Mouse (Mus musculus) liver, embryonic 16.5 days (tissue): ENCODE data around the gene Gnaz. TPM values are rescaled to one million over a fixed set of nuclear protein-coding genes. Genes with fewer than 3 reads are reported as not detected.

Experiments used
- ATAC-seq: fragments of 200-750 bp; cut with Nextera tagmentation; 2 replicates; pipeline ENCODE4 v1.8.0; 2017; ENCODE audit warnings: low read depth, mild to moderate bottlenecking, moderate number of reproducible peaks, moderate library complexity
- H3K27ac ChIP-seq: fragments of 300-500 bp; sonication (generic); 2 replicates; pipeline ENCODE4 v1.5.1; 2014; ENCODE audit warnings: mild to moderate bottlenecking, low read length
- H3K27me3 ChIP-seq: fragments of 300-500 bp; sonication (generic); 2 replicates; pipeline ENCODE4 v1.6.1; 2014; ENCODE audit warnings: low read depth, low read length, mixed read lengths; ENCODE audit not compliant: control insufficient read depth, insufficient read depth
- H3K36me3 ChIP-seq: fragments of 300-500 bp; sonication (generic); 2 replicates; pipeline ENCODE4 v1.6.1; 2014; ENCODE audit warnings: mild to moderate bottlenecking; ENCODE audit not compliant: control insufficient read depth, insufficient read depth
- H3K4me1 ChIP-seq: fragments of 300-500 bp; sonication (generic); 2 replicates; pipeline ENCODE4 v1.6.1; 2014; ENCODE audit warnings: low read depth, low read length, mixed read lengths; ENCODE audit not compliant: control insufficient read depth
- H3K4me2 ChIP-seq: fragments of 300-500 bp; sonication (generic); 2 replicates; pipeline ENCODE4 v1.6.1; 2014; ENCODE audit warnings: low read depth, low read length, mixed read lengths
- H3K4me3 ChIP-seq: fragments of 300-500 bp; sonication (generic); 2 replicates; pipeline ENCODE4 v1.5.1; 2014; ENCODE audit warnings: low read depth, mild to moderate bottlenecking, low read length
- H3K9ac ChIP-seq: fragments of 300-500 bp; sonication (generic); 2 replicates; pipeline ENCODE4 v1.6.1; 2014; ENCODE audit warnings: low read depth, low read length
- H3K9me3 ChIP-seq: fragments of 300-500 bp; sonication (generic); replicated peaks from 2 replicates; pipeline ENCODE4 v1.6.1; 2016; ENCODE audit warnings: low read length; ENCODE audit not compliant: control insufficient read depth
- WGBS: fragments of 180-500 bp; shearing (Covaris S2); extraction: QIAGEN DNeasy Blood & Tissue Kit; methylation state at CpG from one replicate; pipeline ENCODE4 v1.1.7; 2014; ENCODE audit not compliant: insufficient replicate concordance; 5-methylcytosine and 5-hydroxymethylcytosine counted together
- polyA plus RNA-seq: library from polyadenylated mRNA; unstranded; fragments of >200 nt; fragmentation: Nextera tagmentation; extraction: Ambion mirVana; gene quantifications from 2 replicates; pipeline ENCODE4 v1.2.1, GENCODE M21; 2015

Gnaz gene
- polyA plus RNA-seq, 1 experiment from 2014 or later, result 2.8 TPM

DNA sequence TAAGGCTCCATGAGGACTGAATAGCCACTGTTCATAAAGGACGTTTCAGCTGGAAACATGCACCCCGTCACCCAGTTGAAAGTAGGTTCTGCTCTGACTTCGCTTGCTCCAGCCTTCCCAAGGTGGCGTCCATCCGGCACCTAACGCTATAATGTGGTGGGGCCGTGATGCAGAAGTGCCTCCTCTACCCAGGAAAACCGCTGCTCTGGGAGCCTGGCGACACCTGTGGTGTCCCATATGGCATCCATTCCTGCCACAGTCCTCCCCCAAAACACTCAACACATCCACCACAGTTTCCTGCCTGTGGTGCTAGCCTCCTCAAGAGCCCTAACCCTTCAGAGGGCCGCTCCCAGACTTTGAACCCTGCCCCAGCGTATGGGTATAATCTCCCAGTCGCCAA is 14.2 kb downstream of the Gnaz start:
- no peak overlapping the region for H3K4me3 ChIP-seq
- WGBS, result 46% methylated on average over 12 of the region's 12 CpGs

DNA sequence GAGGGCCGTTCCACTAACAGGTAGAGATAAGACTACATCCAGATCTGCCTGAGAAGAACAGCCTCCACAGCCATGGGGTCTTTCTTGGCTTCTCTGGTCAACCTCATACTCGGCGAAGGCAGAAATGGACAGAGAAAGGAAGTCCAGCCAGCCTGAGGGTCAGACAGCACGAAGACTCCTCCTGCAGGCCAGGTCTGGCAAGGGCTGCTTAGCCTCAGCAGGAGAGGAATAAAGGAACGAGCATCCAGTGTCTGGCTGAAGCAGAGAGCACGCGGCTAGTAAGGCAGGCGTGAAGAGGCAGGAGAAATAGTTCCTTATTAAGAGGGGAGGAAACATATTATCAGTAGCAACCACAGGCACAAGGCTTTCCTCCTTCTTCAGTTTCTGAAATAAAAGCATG is 16.2 kb downstream of the Gnaz start:
- H3K36me3 ChIP-seq, result no peaks in the 10 kb centered on the region
- no peak for ATAC-seq
- no peak overlapping the region for H3K27ac ChIP-seq
- H3K4me1 ChIP-seq, result no peaks in the 10 kb centered on the region
- no peak overlapping the region for H3K9ac ChIP-seq
- no peaks in the 10 kb centered on the region for H3K9me3 ChIP-seq
- no peak overlapping the region for H3K4me2 ChIP-seq
- 35% methylated on average over 8 of the region's 8 CpGs for WGBS
- H3K4me3 ChIP-seq, result no peak overlapping the region
- no peaks in the 10 kb centered on the region for H3K27me3 ChIP-seq

More for the DNA sequence above, 14.2 kb downstream of the Gnaz start:
- Histone ChIP-seq H3K27ac (no peak overlapping the region), H3K9me3 (no peaks in the 10 kb centered on the region), H3K27me3 (no peaks in the 10 kb centered on the region), H3K4me1 (no peaks in the 10 kb centered on the region), H3K4me2 (no peak overlapping the region), H3K36me3 (no peaks in the 10 kb centered on the region), H3K9ac (no peak overlapping the region)
- no peak for ATAC-seq

DNA sequence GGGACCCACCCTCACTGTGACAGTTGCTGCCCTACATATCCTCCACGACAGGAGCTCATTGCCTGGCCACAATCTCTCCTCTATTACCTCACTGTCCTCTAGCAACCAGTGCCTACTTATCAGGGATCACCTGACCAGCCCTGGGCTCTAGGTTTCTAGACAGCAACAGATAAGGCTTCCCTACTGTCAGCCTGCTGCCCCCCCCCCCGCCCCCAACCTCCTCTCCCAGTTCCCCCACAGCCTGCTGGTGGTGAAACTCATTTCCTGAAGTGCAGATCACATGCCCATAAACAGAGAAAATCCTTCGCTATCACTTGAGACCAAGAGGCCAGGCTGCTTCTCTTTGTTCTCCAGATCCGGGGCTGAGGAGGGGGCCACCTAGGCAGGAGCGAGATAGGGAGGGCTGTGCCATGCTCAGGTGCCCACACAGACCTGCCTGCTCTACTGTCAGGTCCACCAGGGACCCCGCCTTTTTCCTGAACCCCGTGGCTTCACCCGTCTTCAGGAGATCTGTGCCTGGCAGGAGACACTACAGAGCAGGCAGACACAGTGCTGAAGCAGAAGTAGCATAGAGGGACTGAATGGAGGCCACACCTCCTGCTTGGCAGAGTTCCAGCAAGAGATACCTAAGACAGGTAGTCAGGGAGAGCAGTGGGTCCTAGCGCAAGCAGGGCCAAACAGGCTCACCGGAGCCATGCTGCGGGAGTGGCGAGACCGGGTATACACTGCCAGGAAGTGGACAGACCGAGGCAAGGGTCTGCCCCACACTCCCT is 20.9 kb downstream of the Gnaz start:
- WGBS, result 19% methylated on average over 13 of the region's 14 CpGs

DNA sequence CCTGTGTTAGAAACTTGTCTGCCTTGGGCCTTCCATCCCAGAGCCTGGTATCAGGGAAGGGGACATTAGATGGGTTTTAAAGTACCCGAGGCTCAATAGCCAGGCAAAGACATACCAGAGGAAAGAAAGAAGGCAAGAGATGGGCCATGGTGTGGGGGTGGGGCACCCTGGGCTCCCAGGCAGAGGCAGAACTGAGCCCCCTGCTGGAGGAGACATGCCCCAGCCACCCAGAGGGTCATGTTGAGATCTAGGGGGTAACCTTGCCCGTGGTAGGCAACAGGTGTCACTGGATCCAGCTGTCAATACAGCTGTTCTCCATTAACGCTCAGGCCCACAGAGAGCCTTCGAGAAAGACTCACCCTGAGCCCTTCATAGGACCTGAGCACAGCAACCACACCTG is 22.8 kb downstream of the Gnaz start:
- WGBS, result 45% methylated on average over 4 of the region's 4 CpGs
- no peaks in the 10 kb centered on the region for H3K36me3 ChIP-seq
- no peaks in the 10 kb centered on the region for H3K27me3 ChIP-seq
- H3K4me2 ChIP-seq, result no peak overlapping the region
- H3K9me3 ChIP-seq, result no peaks in the 10 kb centered on the region
- H3K9ac ChIP-seq, result no peak overlapping the region
- no peak overlapping the region for H3K4me3 ChIP-seq
- no peaks in the 10 kb centered on the region for H3K4me1 ChIP-seq
- H3K27ac ChIP-seq, result no peak overlapping the region
- no peak for ATAC-seq

More for the DNA sequence above, 20.9 kb downstream of the Gnaz start:
- no peaks in the 10 kb centered on the region for H3K27me3 ChIP-seq
- ATAC-seq, result peak; percentile 38
- no peak overlapping the region for H3K4me2 ChIP-seq
- no peaks in the 10 kb centered on the region for H3K9me3 ChIP-seq
- no peaks in the 10 kb centered on the region for H3K4me1 ChIP-seq
- H3K9ac ChIP-seq, result no peak overlapping the region
- no peak overlapping the region for H3K4me3 ChIP-seq
- no peaks in the 10 kb centered on the region for H3K36me3 ChIP-seq
- no peak overlapping the region for H3K27ac ChIP-seq

DNA sequence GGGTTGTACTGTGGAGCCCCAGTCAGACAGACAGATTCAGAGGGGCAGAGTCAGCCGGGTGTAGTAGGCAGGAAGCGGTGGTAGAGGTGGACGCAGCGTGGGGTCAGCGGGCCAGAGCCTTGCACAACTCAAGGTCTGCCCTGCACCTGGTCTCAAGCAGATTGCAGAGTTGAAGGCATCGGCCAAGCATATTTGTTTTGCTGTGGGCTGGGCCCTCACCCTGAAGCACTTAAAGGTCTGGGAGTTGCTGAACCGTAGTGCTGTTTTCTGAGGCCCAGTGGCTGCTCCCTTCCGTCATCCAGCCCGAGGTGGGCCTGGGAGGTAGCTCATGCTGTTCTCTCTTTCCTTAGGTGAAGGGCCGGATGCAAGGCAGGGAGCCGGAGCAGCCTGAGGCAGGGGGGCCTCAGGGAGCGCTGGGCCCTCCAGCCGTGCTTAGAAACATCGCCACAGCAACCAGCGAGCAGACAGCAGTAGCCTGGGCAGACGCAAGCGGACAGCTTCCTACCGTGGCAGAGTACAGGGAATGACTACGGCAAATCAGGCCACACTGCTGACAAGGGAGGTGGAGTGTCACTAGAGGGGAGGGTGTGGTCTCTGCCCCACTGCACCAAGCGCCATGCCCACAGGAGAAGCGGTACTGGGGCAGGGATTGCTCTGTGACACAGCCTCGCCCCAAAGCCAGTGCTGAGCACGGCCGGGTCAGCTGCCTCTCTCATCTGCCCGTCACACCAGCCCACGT is 23.8 kb downstream of the Gnaz start:
- Histone ChIP-seq H3K9me3 (no peaks in the 10 kb centered on the region), H3K9ac (no peak overlapping the region), H3K27me3 (no peaks in the 10 kb centered on the region; the same call in 1 of the 2 replicates), H3K4me2 (no peak overlapping the region), H3K4me1 (no peaks in the 10 kb centered on the region), H3K27ac (no peak overlapping the region), H3K4me3 (no peak overlapping the region), H3K36me3 (no peaks in the 10 kb centered on the region)
- no peak for ATAC-seq
- 60% methylated on average over 26 of the region's 26 CpGs for WGBS

DNA sequence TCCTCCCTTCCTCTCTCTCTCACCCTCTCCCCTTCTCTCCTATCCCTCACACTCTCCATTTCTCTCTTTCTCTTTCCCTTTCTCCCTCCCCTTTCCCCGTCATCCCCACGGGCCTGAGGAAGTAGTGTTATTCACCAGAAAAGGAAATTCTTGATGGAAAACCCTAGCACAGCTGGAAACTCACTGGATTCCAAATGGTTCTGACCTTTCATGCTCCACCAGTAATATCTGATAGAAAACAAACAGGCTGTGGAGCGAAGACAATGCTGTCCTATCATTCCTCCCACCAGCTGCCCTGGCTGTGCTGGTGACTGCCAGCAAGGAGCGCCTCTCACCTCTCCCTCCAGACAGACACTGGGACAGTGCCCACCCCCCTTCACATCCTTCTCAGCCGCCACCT is 27.9 kb downstream of the Gnaz start:
- no peak overlapping the region for H3K4me3 ChIP-seq
- H3K27ac ChIP-seq, result no peak overlapping the region
- WGBS, result 26% methylated on average over 5 of the region's 5 CpGs
- H3K4me2 ChIP-seq, result no peak overlapping the region
- ATAC-seq, result no peak
- H3K36me3 ChIP-seq, result no peaks in the 10 kb centered on the region
- H3K9me3 ChIP-seq, result no peaks in the 10 kb centered on the region
- no peak overlapping the region for H3K9ac ChIP-seq
- no peaks in the 10 kb centered on the region for H3K4me1 ChIP-seq
- H3K27me3 ChIP-seq, result no peaks in the 10 kb centered on the region; the same call in 1 of the 2 replicates

DNA sequence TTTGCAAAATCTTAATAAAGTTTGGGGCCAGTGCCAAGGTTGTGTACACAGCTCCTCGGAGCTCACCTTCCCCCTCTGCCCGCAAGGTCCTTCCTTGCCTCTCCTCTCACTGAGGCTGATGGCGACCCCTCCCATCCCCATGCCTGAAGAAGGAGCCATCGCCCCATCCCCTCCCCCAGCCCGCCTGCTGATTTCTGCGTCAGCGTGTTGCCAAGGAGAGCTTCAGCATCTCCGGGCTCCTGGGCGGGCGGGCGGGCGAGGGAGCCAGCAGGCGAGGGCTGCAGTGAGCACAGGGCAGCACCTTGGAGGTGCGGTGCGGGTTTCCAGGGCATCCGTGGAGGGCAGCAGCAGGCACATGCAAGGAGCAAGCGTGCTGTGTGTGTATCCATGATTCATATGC is 28.4 kb downstream of the Gnaz start:
- no peaks in the 10 kb centered on the region for H3K36me3 ChIP-seq
- 17% methylated on average over 17 of the region's 17 CpGs for WGBS
- no peak overlapping the region for H3K9ac ChIP-seq
- no peak for ATAC-seq
- no peak overlapping the region for H3K27ac ChIP-seq
- no peak overlapping the region for H3K4me3 ChIP-seq
- no peak overlapping the region for H3K4me2 ChIP-seq
- no peaks in the 10 kb centered on the region for H3K9me3 ChIP-seq
- H3K4me1 ChIP-seq, result no peaks in the 10 kb centered on the region
- no peaks in the 10 kb centered on the region; the same call in 1 of the 2 replicates for H3K27me3 ChIP-seq

DNA sequence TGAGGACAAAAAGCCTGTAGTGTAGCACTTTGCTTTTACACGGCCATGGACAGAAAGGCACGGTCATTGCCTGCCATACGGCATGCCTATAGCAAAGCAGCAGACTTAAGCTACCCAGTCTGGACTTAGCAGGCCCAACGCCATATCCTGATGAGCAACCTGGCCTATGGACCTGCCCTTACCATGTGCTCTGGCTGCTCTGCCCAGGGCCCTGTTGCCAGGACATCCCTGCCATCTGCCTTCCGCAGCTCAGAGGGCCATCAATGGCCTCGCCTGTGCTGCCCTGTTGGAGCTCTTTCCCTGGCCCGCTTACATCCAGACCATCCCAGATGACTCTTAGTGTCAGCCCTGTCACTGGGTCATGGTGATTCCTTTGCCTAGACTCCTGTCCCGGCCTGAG is 34.4 kb downstream of the Gnaz start:
- no peak for ATAC-seq
- Histone ChIP-seq H3K27ac (no peak overlapping the region), H3K36me3 (no peaks in the 10 kb centered on the region), H3K4me2 (no peak overlapping the region), H3K9me3 (no peaks in the 10 kb centered on the region), H3K27me3 (no peaks in the 10 kb centered on the region), H3K9ac (no peak overlapping the region), H3K4me1 (no peaks in the 10 kb centered on the region; the same call in 1 of the 2 replicates), H3K4me3 (no peak overlapping the region)
- WGBS, result 71% methylated on average over 8 of the region's 8 CpGs

DNA sequence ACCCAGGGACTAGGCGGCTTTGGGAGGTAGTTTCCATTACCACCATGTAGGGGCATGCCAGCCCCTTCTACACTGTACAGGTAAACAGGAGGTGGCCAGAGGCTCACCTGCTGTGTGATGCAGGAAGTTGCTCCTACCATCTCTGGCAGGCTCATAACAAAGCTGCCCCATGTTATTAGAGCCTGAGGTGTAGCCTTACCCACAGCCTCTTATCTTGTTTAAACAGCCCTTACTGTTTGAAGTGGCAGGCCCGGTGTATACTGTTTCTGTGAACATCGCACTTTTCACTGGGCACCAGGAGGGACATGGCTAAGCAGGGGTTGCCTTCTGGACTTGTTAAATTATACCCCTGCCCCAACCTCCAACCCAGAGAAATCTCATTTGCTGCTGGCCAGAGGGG is 37.1 kb downstream of the Gnaz start:
- no peak overlapping the region for H3K4me2 ChIP-seq
- no peak overlapping the region for H3K9ac ChIP-seq
- H3K9me3 ChIP-seq, result no peaks in the 10 kb centered on the region
- H3K4me1 ChIP-seq, result no peaks in the 10 kb centered on the region; the same call in 1 of the 2 replicates
- ATAC-seq, result 0 out of 2 replicates have a peak, but pooled peaks have one; percentile 21
- 31% methylated on average over 3 of the region's 3 CpGs for WGBS
- no peak overlapping the region for H3K4me3 ChIP-seq
- H3K36me3 ChIP-seq, result no peaks in the 10 kb centered on the region
- H3K27me3 ChIP-seq, result no peaks in the 10 kb centered on the region
- no peak overlapping the region for H3K27ac ChIP-seq
